Comparison of ENCODE assay signal across 8 mouse cellular contexts in genomic region chr13:75709026-75709778, GRCm38 (mm10). TPM values are rescaled to one million over a fixed set of nuclear protein-coding genes. Genes with fewer than 3 reads are reported as not detected.
DNase-seq lines count a peak whose midpoint lies in the region; ATAC-seq and TF ChIP-seq lines count a peak whose summit lies in the region.

No protein-coding gene starts in this region.

- H3K9ac ChIP-seq in MEL (ENCODE audit: control insufficient read depth, low read depth, low read length, poor library complexity, severe bottlenecking) = peak overlapping the region; percentile 76
- no peak overlapping the region for H3K9ac ChIP-seq in neural tube, embryonic 14.5 days (replicated peaks; ENCODE audit: low read depth, low read length)

- no peaks in the 10 kb centered on the region for H3K9me3 ChIP-seq in MEL (replicated peaks; ENCODE audit: insufficient read depth, low read length)
- H3K9me3 ChIP-seq in forebrain, embryonic 10.5 days = no peaks in the 10 kb centered on the region
- no peaks in the 10 kb centered on the region for H3K9me3 ChIP-seq in limb, embryonic 10.5 days (replicated peaks)
- no peaks in the 10 kb centered on the region for H3K9me3 ChIP-seq in neural tube, embryonic 14.5 days (ENCODE audit: control insufficient read depth, low read length)

- H3K79me2 ChIP-seq in MEL (ENCODE audit: control insufficient read depth, insufficient read depth, low read length, poor library complexity) = peaks cover 44% of the 10 kb centered on the region

- H3K4me2 ChIP-seq in neural tube, embryonic 14.5 days (ENCODE audit: low read depth, low read length) = peak overlapping the region; percentile 69; the same call in 1 of the 2 replicates

- H3K27me3 ChIP-seq in MEL (ENCODE audit: control insufficient read depth in 1 of 2, insufficient read depth in 2 of 2, low read length in 2 of 2) = no peaks in the 10 kb centered on the region
- H3K27me3 ChIP-seq in forebrain, embryonic 10.5 days (ENCODE audit: poor library complexity, severe bottlenecking) = peaks cover 26% of the 10 kb centered on the region
- peaks cover 26% of the 10 kb centered on the region for H3K27me3 ChIP-seq in limb, embryonic 10.5 days (ENCODE audit: low read depth, poor library complexity, severe bottlenecking)
- no peaks in the 10 kb centered on the region for H3K27me3 ChIP-seq in neural tube, embryonic 14.5 days (ENCODE audit: control insufficient read depth, insufficient read depth, low read length)

- TF ChIP-seq RAD21 in MEL (IDR thresholded peaks at IDR 0.05; ENCODE audit: low read depth, low read length) = no peak; the same call in 1 of the 2 replicates

- TF ChIP-seq EP300 in MEL (IDR thresholded peaks at IDR 0.05; ENCODE audit: low read depth in 1 of 2, low read length in 2 of 2) = peak in 1 of 2 experiments; percentile 16; a peak in 1 of 4 replicates

- ATAC-seq in neural tube, embryonic 14.5 days (ENCODE audit: low read depth) = no peak

- TF ChIP-seq CTCF in MEL (IDR thresholded peaks at IDR 0.05 in 2 of 3, conservative IDR thresholded peaks at IDR 0.05 in 1 of 3; ENCODE audit: control insufficient read depth in 1 of 3, insufficient read depth in 1 of 3, low read depth in 2 of 3, low read length in 3 of 3, poor library complexity in 1 of 3, severe bottlenecking in 1 of 3) = no peak

- H3K4me1 ChIP-seq in MEL (ENCODE audit: control insufficient read depth in 1 of 2, insufficient read depth in 2 of 2, low read length in 2 of 2) = peaks cover 14 to 27% of the 10 kb centered on the region in 2 experiments
- H3K4me1 ChIP-seq in forebrain, embryonic 10.5 days = peaks cover 14% of the 10 kb centered on the region
- peaks cover 11% of the 10 kb centered on the region for H3K4me1 ChIP-seq in limb, embryonic 10.5 days
- no peaks in the 10 kb centered on the region for H3K4me1 ChIP-seq in neural tube, embryonic 14.5 days (ENCODE audit: control insufficient read depth, insufficient read depth, low read length)

- peak overlapping the region; percentile 88 for H3K27ac ChIP-seq in MEL (ENCODE audit: control insufficient read depth, low read depth, low read length)
- H3K27ac ChIP-seq in forebrain, embryonic 10.5 days = no peak overlapping the region
- no peak overlapping the region for H3K27ac ChIP-seq in limb, embryonic 10.5 days
- H3K27ac ChIP-seq in neural tube, embryonic 14.5 days (ENCODE audit: low read depth, low read length) = no peak overlapping the region

- peak overlapping the region; percentile 90 to 98 for H3K4me3 ChIP-seq in MEL (ENCODE audit: control insufficient read depth in 1 of 2, insufficient read depth in 1 of 2, low read depth in 2 of 2, low read length in 2 of 2)
- peak overlapping the region; percentile 78 for H3K4me3 ChIP-seq in forebrain, embryonic 10.5 days
- H3K4me3 ChIP-seq in limb, embryonic 10.5 days = peak overlapping the region; percentile 81
- peak overlapping the region; percentile 56; the same call in 1 of the 2 replicates for H3K4me3 ChIP-seq in neural tube, embryonic 14.5 days (ENCODE audit: low read depth, low read length)

- peak; percentile 22 for DNase-seq in layer of hippocampus, adult 11-12 months (ENCODE audit: low spot score)
- DNase-seq in layer of hippocampus, postnatal 10 days (ENCODE audit: low spot score in 2 of 2) = no peak
- DNase-seq in MEL (ENCODE audit: low read depth, low spot score) = peak; percentile 77
- no peak for DNase-seq in forebrain, embryonic 10.5 days (ENCODE audit: extremely low spot score, low spot score)
- DNase-seq in limb, embryonic 10.5 days (ENCODE audit: low spot score) = no peak
- no peak for DNase-seq in Muller cell, postnatal 12 days (ENCODE audit: inconsistent ontology term)
- DNase-seq in spleen, adult 18-20 months = no peak

- peaks cover 0 to 40% of the 10 kb centered on the region in 2 experiments; a peak in 2 of 4 replicates for H3K36me3 ChIP-seq in MEL (ENCODE audit: control insufficient read depth in 1 of 2, insufficient read depth in 2 of 2, low read length in 2 of 2)
- no peaks in the 10 kb centered on the region for H3K36me3 ChIP-seq in forebrain, embryonic 10.5 days (replicated peaks)
- no peaks in the 10 kb centered on the region for H3K36me3 ChIP-seq in limb, embryonic 10.5 days
- H3K36me3 ChIP-seq in neural tube, embryonic 14.5 days (ENCODE audit: control insufficient read depth, insufficient read depth, low read length) = no peaks in the 10 kb centered on the region

- 48% methylated on average over 4 of the region's 4 CpGs for WGBS in forebrain, embryonic 10.5 days
- WGBS in limb, embryonic 10.5 days = 63% methylated on average over 4 of the region's 4 CpGs
- 44% methylated on average over 4 of the region's 4 CpGs for WGBS in neural tube, embryonic 14.5 days

- peak in 1 of 2 experiments; percentile 53; a peak in 2 of 4 replicates for TF ChIP-seq POLR2A in MEL (IDR thresholded peaks at IDR 0.05; ENCODE audit: control insufficient read depth in 1 of 2, insufficient read depth in 1 of 2, low read depth in 1 of 2, low read length in 2 of 2, poor library complexity in 1 of 2)

TF ChIP-seq in MEL, 35 proteins besides CTCF, POLR2A, EP300 and RAD21:
- TF ChIP-seq MYB (IDR thresholded peaks at IDR 0.05; ENCODE audit: low read depth, low read length) (no peak), BHLHE40 (IDR thresholded peaks at IDR 0.05; ENCODE audit: borderline replicate concordance, low read depth, low read length) (peak; percentile 72), POLR2AphosphoS2 (IDR thresholded peaks at IDR 0.05; ENCODE audit: low read length) (0 out of 2 replicates have a peak, but pooled peaks have one; percentile 33), ZMIZ1 (IDR thresholded peaks at IDR 0.05; ENCODE audit: low read depth, low read length) (no peak), GATA1 (IDR thresholded peaks at IDR 0.05; ENCODE audit: low read depth, low read length) (peak; percentile 66), MXI1 (IDR thresholded peaks at IDR 0.05; ENCODE audit: low read depth, low read length) (peak; percentile 87), MAZ (IDR thresholded peaks at IDR 0.05; ENCODE audit: low read depth, low read length) (peak; percentile 60; the same call in 1 of the 2 replicates), GABPA (IDR thresholded peaks at IDR 0.05; ENCODE audit: low read depth, low read length) (no peak), CHD1 (IDR thresholded peaks at IDR 0.05; ENCODE audit: low read depth, low read length) (0 out of 2 replicates have a peak, but pooled peaks have one; percentile 34), SIN3A (IDR thresholded peaks at IDR 0.05; ENCODE audit: low read length) (peak; percentile 25), E2F4 (IDR thresholded peaks at IDR 0.05; ENCODE audit: borderline replicate concordance, low read depth, low read length) (no peak), ZNF384 (IDR thresholded peaks at IDR 0.05; ENCODE audit: low read depth, low read length) (no peak), MAX (IDR thresholded peaks at IDR 0.05; ENCODE audit: low read length) (peak; percentile 92), MYC (IDR thresholded peaks at IDR 0.05; ENCODE audit: low read depth, low read length) (peak; percentile 95), TCF12 (IDR thresholded peaks at IDR 0.05; ENCODE audit: low read depth, low read length) (no peak; the same call in 1 of the 2 replicates), ETS1 (IDR thresholded peaks at IDR 0.05; ENCODE audit: low read depth, low read length) (peak; percentile 70), NRF1 (IDR thresholded peaks at IDR 0.05; ENCODE audit: insufficient read depth, low read depth, low read length, poor library complexity, severe bottlenecking) (no peak), HCFC1 (IDR thresholded peaks at IDR 0.05; ENCODE audit: low read depth, low read length) (no peak), USF1 (IDR thresholded peaks at IDR 0.05; ENCODE audit: low read depth, low read length) (peak; percentile 52)

RNA-seq across cellular contexts. Expression of gene Ell2, which starts 2.6 kb away (rescaled TPM):
- total RNA-seq in layer of hippocampus, postnatal 10 days (2021) = 10 to 100 TPM; 18.3 to 26.1 TPM
- total RNA-seq in MEL (2012; rRNA removed) = 25.0 and 27.7 TPM in 2 replicates
- polyA plus RNA-seq in MEL (2012; ENCODE audit: insufficient read depth in 1 of 2, insufficient read length in 2 of 2, low read depth in 1 of 2, low replicate concordance in 2 of 2, missing spikeins in 1 of 2) = 10 to 100 TPM; 52.5 to 77.1 TPM
- 5.3 and 5.4 TPM in 2 replicates for polyA plus RNA-seq in forebrain, embryonic 10.5 days (2016; fragmentation: Nextera tagmentation; extraction: Ambion mirVana)
- polyA plus RNA-seq in limb, embryonic 10.5 days (2016; fragmentation: Nextera tagmentation; extraction: Ambion mirVana) = 4.0 and 4.2 TPM in 2 replicates
- 2.0 and 2.4 TPM in 2 replicates for polyA plus RNA-seq in neural tube, embryonic 14.5 days (2014; fragmentation: Nextera tagmentation; extraction: Ambion mirVana)

Comparison
In these comparisons a context has a peak if more than half of its experiments do, and no peak if none do; other contexts are left out.
1. DNase-seq: peak in layer of hippocampus, adult 11-12 months (single experiment) and MEL (single experiment); none in layer of hippocampus, postnatal 10 days (0 of 2), forebrain, embryonic 10.5 days (single experiment), limb, embryonic 10.5 days (single experiment), Muller cell, postnatal 12 days (single experiment) and spleen, adult 18-20 months (0 of 2).
2. Peak in every context shown above with its lines, with median percentiles within 50 percentile points of each other: H3K4me3 ChIP-seq.